Mouse (Mus musculus) lung, postnatal 14 days (tissue): ENCODE data around the gene Nanos2.
A peak's percentile ranks its signal among the peaks of the same experiment; 100 is the strongest.

Experiments
- DNase-seq: peaks from one replicate; pipeline ENCODE4 v3.0.0; 2021

Nanos2 gene

GRCm38 (mm10) chr7:18991660-18992293, 4.6 kb downstream of the Nanos2 start:
- DNase-seq = no peak

GRCm38 (mm10) chr7:18992294-18992675, 5.1 kb downstream of the Nanos2 start:
- peak; percentile 31 for DNase-seq

DNA sequence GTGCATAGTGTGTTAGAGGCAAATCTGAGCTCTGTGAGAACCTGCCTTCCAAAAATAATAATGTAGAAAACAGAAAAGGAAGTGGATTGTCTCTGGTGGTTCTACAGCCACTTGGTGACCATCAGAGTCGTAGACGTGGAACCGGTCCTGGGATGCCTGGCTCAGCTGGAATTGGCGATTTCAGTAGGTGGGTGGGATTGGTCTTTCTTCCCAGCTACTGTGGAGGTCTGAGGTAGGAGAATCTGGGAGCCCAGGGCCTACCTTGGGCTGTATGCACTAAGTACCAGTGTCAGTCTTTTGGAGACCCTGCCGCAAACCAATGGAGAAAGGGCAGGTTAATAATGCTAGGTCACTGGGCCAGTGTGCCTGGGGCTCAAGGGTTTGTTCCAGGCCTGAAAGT, 5.8 kb downstream of the Nanos2 start:
- no peak for DNase-seq

GRCm38 (mm10) chr7:18998835-18999234, 11.6 kb downstream of the Nanos2 start:
- DNase-seq = no peak

- DNase-seq = no peak
Measured at GRCm38 (mm10) chr7:19000421-19000820, 13.2 kb downstream of the Nanos2 start.

DNA sequence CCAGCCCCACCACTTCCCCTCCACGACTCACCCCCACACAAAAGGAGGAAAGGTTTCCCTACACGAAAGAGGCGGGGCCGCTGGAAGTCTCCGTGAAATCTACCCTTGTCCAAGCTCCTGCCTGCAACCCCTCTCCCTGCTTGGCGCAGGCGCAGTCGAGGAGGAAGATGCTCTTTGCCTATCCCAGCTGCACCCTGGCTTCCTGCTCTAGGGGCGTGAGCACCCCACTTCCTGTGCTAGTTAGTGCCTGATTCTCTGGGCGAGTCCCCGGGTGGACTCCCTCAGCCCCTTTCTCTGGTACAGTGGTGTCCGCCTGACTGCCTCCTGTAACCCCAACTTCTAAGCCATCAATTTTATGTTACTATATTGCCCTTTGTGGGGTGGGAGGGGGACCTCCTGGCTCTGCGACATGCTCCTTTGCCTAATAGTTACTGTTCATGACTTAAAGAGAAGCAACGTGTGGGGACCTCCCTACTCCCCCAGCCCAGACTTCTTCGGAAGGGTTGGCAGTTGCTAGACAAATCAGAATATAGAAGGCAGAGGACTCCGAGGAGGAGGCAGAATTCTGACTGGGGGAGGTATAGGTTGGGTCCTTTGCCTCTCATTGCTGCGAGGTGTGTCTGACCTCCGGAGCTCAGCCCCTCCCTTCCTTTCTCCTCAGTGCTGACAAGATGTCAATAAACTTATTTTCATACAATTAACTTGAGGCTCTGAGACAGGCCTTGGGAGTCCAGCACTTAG, 14.0 kb downstream of the Nanos2 start:
- peak; percentile 74 for DNase-seq

- no peak for DNase-seq
Measured at GRCm38 (mm10) chr7:19001807-19002085, 14.5 kb downstream of the Nanos2 start.

DNA sequence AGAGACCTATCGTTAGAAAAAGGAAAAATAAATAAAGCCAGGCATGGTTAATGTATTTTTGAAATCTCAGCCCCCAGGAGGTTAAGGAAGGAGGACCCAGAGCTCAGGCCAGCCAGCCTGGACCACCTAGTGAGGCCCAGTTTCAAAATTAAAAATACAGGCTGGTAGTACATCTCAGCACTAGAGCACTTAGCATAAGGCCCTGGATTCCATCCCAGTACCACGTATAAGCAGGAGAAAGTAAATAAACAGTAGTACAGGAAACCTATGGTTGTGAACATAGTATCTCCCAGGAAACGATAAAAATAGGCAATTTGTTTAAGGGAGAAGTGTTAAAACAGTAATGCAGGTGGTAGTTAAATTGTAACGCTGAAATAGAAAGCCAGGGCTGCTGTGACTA, 14.9 kb downstream of the Nanos2 start:
- no peak for DNase-seq

DNA sequence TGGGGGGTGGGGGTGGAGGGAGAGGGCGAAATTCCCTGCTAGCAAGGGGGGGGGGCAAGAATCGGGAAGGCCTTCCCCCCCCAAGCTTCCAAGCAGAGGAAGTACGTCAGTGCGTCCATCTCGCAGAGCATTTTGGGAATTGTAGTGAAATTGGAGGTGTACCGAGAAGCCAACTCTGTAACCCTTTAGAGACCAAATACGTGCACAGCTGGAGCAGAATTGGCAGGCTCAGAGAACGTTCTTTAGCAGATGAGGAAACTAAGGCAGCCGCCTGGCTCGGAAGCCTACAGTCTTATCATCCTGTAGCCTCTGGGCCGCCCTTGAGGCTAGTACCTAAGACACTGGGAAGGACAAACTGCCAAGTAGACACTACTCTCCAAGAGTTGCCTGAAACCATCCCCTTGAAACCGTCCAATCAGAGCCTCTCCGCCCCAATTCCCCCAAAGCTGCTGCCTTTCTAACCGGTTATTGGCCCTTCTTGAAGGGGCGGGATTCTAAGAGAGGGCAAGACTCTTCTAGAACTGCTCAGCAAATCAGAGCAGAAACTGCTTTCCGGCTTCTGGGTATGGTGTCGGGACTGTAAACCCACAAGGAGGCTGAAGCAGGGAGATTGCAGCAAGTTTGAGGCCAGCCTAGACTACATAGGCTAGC, 15.8 kb downstream of the Nanos2 start:
- peak; percentile 74 for DNase-seq

DNA sequence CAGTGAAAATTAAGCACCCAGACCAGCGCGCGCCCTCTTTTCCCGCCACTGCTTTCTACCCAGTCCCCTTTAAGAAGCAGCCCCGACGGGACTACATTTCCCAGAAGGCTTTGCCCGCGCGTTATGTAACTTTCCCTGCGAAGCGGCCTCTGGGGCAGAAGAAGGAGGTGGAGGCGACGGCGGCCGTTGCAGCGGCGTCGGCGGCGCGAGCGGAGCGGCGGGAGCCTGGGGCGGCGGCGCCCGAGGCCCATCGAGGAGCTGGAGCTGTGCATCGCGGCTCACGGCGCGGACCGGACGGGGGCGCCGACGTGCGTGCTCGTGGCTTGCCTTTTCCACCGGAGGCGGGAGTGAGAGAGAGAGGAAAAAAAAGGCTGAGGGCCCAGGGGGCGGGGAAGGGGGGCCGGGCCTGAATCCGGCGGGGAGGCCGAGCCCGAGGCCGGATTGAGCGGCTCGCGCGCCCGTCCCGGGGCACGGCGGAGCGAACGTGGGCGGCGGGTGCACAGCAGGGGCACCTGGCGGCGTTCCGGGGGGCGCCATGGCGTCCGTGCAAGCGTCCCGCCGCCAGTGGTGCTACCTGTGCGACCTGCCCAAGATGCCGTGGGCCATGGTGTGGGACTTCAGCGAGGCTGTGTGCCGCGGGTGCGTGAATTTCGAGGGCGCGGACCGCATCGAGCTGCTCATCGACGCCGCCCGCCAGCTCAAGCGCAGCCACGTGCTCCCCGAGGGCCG, 16.9 kb downstream of the Nanos2 start, which contains the start of gene Irf2bp1:
Gene Irf2bp1 (plus strand): TSS at position 143 of the 729 bp plus-strand sequence.
- peak; percentile 94 for DNase-seq

DNA sequence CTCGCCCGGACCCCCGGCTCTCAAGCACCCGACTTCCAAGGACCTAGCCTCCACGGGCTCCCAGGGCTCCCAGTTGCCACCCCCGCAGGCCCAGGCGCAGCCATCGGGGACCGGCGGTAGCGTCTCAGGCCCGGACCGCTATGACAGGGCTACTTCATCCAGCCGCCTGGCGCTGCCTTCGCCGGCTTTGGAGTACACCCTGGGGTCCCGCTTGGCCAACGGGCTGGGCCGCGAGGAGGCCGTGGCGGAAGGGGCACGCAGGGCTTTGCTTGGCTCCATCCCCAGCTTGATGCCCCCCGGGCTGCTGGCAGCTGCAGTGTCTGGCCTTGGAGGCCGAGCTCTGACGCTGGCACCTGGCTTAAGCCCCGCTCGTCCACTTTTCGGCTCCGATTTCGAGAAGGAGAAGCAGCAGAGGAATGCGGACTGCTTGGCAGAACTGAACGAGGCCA, 17.5 kb downstream of the Nanos2 start:
- DNase-seq = no peak

GRCm38 (mm10) chr7:19005417-19006121, 18.4 kb downstream of the Nanos2 start:
- no peak for DNase-seq

DNA sequence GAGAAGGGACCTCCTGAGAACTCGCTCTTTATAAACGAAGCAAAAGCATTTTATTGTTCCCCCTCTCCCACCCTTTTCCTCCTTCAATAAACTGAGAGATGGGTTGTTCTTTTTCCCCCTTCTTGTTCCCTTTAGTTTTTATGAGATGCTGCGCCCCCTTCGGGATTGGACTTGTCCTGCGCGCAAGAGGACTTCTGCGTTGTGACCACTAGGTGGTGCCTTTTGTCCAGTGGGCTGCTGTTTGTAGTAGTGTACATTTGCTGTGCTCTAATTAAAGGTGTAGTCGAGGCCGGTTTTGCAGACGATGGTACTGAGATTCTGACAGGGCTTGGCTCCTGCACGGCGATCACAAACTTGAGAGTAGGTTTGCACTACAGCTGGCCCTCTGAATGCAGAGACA, 19.3 kb downstream of the Nanos2 start:
- peak; percentile 87 for DNase-seq

- no peak for DNase-seq
Measured at GRCm38 (mm10) chr7:19007026-19007977, 20.1 kb downstream of the Nanos2 start.

- no peak for DNase-seq
Measured at GRCm38 (mm10) chr7:19010581-19010980, 23.4 kb downstream of the Nanos2 start.

GRCm38 (mm10) chr7:19012025-19012621, 24.9 kb downstream of the Nanos2 start:
- peak; percentile 41 for DNase-seq

GRCm38 (mm10) chr7:19012882-19013281, 25.7 kb downstream of the Nanos2 start:
- no peak for DNase-seq

DNA sequence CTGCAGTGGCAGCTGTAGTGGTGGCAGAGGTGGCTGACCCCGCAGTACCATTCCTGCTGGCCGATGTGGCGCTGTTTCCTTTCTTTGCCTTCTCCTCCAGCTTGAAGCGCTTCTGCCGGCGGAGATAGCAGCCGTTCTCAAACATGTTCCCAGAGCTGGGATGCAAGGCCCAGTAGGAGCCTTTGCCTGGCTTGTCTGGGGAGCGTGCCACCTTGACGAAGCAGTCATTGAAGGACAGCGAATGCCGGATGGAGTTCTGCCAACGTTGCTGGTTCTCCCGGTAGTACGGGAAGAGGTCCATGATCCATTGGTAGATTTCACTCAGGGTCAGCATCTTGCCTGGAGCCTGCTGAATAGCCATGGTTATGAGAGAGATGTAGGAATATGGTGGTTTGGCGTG, 27.3 kb downstream of the Nanos2 start:
- no peak for DNase-seq

GRCm38 (mm10) chr7:19016042-19016441, 28.8 kb downstream of the Nanos2 start:
- no peak for DNase-seq

DNA sequence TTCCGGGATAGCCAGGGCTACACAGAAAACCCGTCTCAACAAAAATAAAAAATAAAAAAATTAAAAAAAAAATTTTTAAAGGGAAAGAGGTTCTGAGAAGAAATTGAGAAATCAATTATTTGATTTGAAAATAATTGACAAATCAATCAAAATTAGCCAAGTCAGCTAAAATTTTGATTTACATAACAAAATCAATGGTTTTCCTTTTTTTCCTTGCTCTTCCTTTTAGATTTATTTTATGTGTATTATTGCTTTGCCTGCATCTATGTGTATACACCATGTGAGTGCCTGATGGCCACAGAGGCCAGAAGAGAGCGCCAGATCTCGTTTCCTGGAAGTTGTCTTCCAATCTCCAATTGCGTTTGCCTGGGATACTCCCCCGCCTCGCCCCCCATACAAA, 30.7 kb downstream of the Nanos2 start:
- no peak for DNase-seq

DNA sequence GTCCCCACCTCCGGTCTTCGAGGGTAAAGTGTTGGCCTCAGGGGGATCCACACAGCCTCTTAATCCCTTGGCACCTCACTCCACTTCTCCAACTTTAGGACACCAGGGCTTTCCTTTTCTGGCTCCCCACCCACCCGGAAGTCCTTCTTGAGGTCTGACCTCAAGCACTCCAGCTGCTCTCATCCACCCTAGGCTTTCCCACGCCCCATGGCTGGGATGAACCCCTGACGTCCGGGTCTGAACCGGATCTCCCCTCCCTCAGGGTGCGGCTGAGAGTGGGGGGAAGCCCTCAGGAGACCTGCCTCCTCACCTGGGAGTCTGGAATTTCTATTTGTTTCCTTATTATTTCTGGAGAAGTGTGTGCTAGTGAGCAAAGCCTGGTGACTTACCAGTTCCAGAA, 33.8 kb downstream of the Nanos2 start:
- DNase-seq = no peak
